Mouse (Mus musculus) central nervous system, embryonic 18 days (tissue): ENCODE data around the gene Gm20896. TPM values are rescaled to one million over a fixed set of nuclear protein-coding genes. Genes with fewer than 3 reads are reported as not detected.

ENCODE experiments used
- polyA plus RNA-seq: library from polyadenylated mRNA; depleted of rRNA; stranded (reverse); fragments of >200 nt; gene quantifications from 2 replicates; pipeline ENCODE4 v1.2.3, GENCODE M21; 2012; rRNA removed

The Gm20896 gene
- polyA plus RNA-seq: not detected in 2 replicates

DNA sequence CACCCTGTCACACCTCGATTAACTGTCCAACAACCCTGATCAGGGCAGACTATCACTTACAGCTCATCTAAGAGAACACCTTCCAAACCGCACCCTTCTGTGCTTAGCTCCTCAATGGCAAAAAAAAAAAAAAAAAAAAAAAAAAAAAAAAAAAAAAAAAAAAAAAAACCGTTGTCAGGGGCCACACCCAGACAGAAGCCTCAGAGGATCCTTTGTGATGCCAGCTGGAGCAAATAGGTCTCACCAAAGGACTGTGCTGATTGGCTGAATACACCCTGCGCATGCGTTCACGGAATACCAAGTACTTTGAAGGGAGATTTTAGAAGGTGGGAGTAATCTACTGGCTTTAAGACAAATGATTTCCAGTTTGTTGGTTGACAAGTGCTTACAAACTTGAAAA lies at the start of gene Gm20896:
Gene Gm20896 (minus strand): TSS at position 101 of the 400 bp plus-strand sequence.

